Comparison of ENCODE assay signal across 8 mouse cellular contexts in the genomic region with DNA sequence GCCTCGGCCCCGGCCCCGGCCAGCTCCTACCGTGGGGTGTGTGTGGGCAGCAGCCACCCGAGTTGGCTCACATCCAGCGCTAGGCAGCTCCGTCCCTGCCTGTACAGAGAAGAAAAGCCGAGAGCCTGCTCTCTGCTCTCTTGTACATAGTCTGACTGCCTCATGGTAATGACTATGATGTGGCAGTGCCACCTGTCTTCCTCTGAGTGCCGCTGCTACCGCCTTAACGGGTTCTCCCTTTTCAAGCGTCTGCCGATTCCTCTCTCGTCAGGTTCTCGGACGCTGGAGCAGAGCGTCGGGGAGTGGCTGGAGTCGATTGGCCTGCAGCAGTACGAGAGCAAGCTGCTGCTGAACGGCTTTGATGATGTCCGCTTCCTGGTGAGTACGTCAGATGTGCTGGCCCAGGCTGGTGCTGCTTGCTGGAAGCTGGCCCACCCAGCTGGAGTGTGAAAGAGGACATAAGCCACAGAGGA. TPM values are rescaled to one million over a fixed set of nuclear protein-coding genes. Genes with fewer than 3 reads are reported as not detected.
DNase-seq lines count a peak whose midpoint lies in the region; ATAC-seq lines count a peak whose summit lies in the region.

No protein-coding gene starts in this region.

- no peaks in the 10 kb centered on the region for H3K4me1 ChIP-seq in embryonic facial prominence, embryonic 14.5 days (ENCODE audit: control insufficient read depth, insufficient read depth, low read length)
- no peaks in the 10 kb centered on the region for H3K4me1 ChIP-seq in intestine, embryonic 15.5 days (replicated peaks)
- H3K4me1 ChIP-seq in stomach, embryonic 15.5 days, result 0 out of 2 replicates have a peak, but pooled peaks cover 3% of the 10 kb centered on the region
- H3K4me1 ChIP-seq in liver, embryonic 12.5 days, result no peaks in the 10 kb centered on the region

- H3K9ac ChIP-seq in embryonic facial prominence, embryonic 14.5 days (ENCODE audit: low read depth, low read length), result 0 out of 2 replicates have a peak overlapping the region, but pooled peaks have one; percentile 1
- no peak overlapping the region for H3K9ac ChIP-seq in intestine, embryonic 15.5 days
- H3K9ac ChIP-seq in stomach, embryonic 15.5 days, result no peak overlapping the region
- H3K9ac ChIP-seq in liver, embryonic 12.5 days, result no peak overlapping the region

- H3K4me2 ChIP-seq in embryonic facial prominence, embryonic 14.5 days (ENCODE audit: low read depth, low read length), result no peak overlapping the region; the same call in 1 of the 2 replicates
- no peak overlapping the region for H3K4me2 ChIP-seq in intestine, embryonic 15.5 days (replicated peaks)
- H3K4me2 ChIP-seq in stomach, embryonic 15.5 days, result no peak overlapping the region
- no peak overlapping the region for H3K4me2 ChIP-seq in liver, embryonic 12.5 days

- H3K27me3 ChIP-seq in embryonic facial prominence, embryonic 14.5 days (replicated peaks; ENCODE audit: control insufficient read depth, insufficient read depth, low read length), result no peaks in the 10 kb centered on the region
- H3K27me3 ChIP-seq in intestine, embryonic 15.5 days (replicated peaks), result no peaks in the 10 kb centered on the region
- H3K27me3 ChIP-seq in stomach, embryonic 15.5 days (replicated peaks), result no peaks in the 10 kb centered on the region
- H3K27me3 ChIP-seq in liver, embryonic 12.5 days (replicated peaks), result no peaks in the 10 kb centered on the region

- peaks cover 30% of the 10 kb centered on the region for H3K36me3 ChIP-seq in embryonic facial prominence, embryonic 14.5 days (ENCODE audit: control insufficient read depth, insufficient read depth, low read length)
- peaks cover 14% of the 10 kb centered on the region; the same call in 1 of the 2 replicates for H3K36me3 ChIP-seq in intestine, embryonic 15.5 days
- 0 out of 2 replicates have a peak, but pooled peaks cover 12% of the 10 kb centered on the region for H3K36me3 ChIP-seq in stomach, embryonic 15.5 days
- H3K36me3 ChIP-seq in liver, embryonic 12.5 days, result peaks cover 43% of the 10 kb centered on the region

- ATAC-seq in embryonic facial prominence, embryonic 14.5 days (ENCODE audit: low read depth), result peak; percentile 73
- peak; percentile 34; the same call in 1 of the 2 replicates for ATAC-seq in intestine, embryonic 15.5 days
- ATAC-seq in stomach, embryonic 15.5 days (ENCODE audit: insufficient read depth, low FRiP score, low read depth), result peak; percentile 40; the same call in 1 of the 2 replicates
- ATAC-seq in liver, embryonic 12.5 days, result no peak

- H3K9me3 ChIP-seq in embryonic facial prominence, embryonic 14.5 days (ENCODE audit: control insufficient read depth, low read length), result no peaks in the 10 kb centered on the region
- H3K9me3 ChIP-seq in intestine, embryonic 15.5 days, result no peaks in the 10 kb centered on the region
- H3K9me3 ChIP-seq in stomach, embryonic 15.5 days, result no peaks in the 10 kb centered on the region
- no peaks in the 10 kb centered on the region for H3K9me3 ChIP-seq in liver, embryonic 12.5 days (replicated peaks)

- DNase-seq in layer of hippocampus, adult 11-12 months (ENCODE audit: low spot score), result peak; percentile 59
- DNase-seq in layer of hippocampus, adult 9-10 months (ENCODE audit: low spot score), result no peak
- DNase-seq in embryonic facial prominence, embryonic 14.5 days (ENCODE audit: low spot score), result peak; percentile 65
- DNase-seq in lung, postnatal 10 days, result peak; percentile 73
- no peak for DNase-seq in c-Kit-positive CD71-positive TER-119-positive erythroid progenitor cells, embryonic 14.5 days (ENCODE audit: low spot score)

- no peak overlapping the region for H3K4me3 ChIP-seq in embryonic facial prominence, embryonic 14.5 days (ENCODE audit: low read depth, low read length)
- no peak overlapping the region for H3K4me3 ChIP-seq in intestine, embryonic 15.5 days (replicated peaks)
- no peak overlapping the region for H3K4me3 ChIP-seq in stomach, embryonic 15.5 days (replicated peaks)
- no peak overlapping the region for H3K4me3 ChIP-seq in liver, embryonic 12.5 days

- H3K27ac ChIP-seq in embryonic facial prominence, embryonic 14.5 days (replicated peaks; ENCODE audit: low read depth, low read length), result no peak overlapping the region
- H3K27ac ChIP-seq in intestine, embryonic 15.5 days, result no peak overlapping the region
- no peak overlapping the region for H3K27ac ChIP-seq in stomach, embryonic 15.5 days
- no peak overlapping the region for H3K27ac ChIP-seq in liver, embryonic 12.5 days

- WGBS in embryonic facial prominence, embryonic 14.5 days, result 66% methylated on average over 21 of the region's 23 CpGs
- 67% methylated on average over 23 of the region's 23 CpGs for WGBS in intestine, embryonic 15.5 days
- 63% methylated on average over 23 of the region's 23 CpGs for WGBS in stomach, embryonic 15.5 days
- 75% methylated on average over 23 of the region's 23 CpGs for WGBS in liver, embryonic 12.5 days (ENCODE audit: insufficient replicate concordance)

RNA-seq across cellular contexts. Expression of a gene that starts 38.1 kb away (rescaled TPM):
- polyA plus RNA-seq in embryonic facial prominence, embryonic 14.5 days (2014; fragmentation: Nextera tagmentation; extraction: Ambion mirVana), result 1.4 and 2.4 TPM in 2 replicates
- 1.2 and 1.6 TPM in 2 replicates for polyA plus RNA-seq in intestine, embryonic 15.5 days (2015; fragmentation: Nextera tagmentation; extraction: Ambion mirVana)
- 2.2 and 2.8 TPM in 2 replicates for polyA plus RNA-seq in stomach, embryonic 15.5 days (2015; fragmentation: Nextera tagmentation; extraction: Ambion mirVana)
- 0.44 and 0.53 TPM in 2 replicates for polyA plus RNA-seq in liver, embryonic 12.5 days (2016; fragmentation: Nextera tagmentation; extraction: Ambion mirVana)

Comparison
In these comparisons a context has a peak if more than half of its experiments do, and no peak if none do; other contexts are left out.
1. DNase-seq: peak in layer of hippocampus, adult 11-12 months (single experiment), embryonic facial prominence, embryonic 14.5 days (single experiment) and lung, postnatal 10 days (single experiment); none in layer of hippocampus, adult 9-10 months (single experiment) and c-Kit-positive CD71-positive TER-119-positive erythroid progenitor cells, embryonic 14.5 days (single experiment).